Mouse (Mus musculus) olfactory bulb, adult 2 months (tissue): ENCODE data around the gene Stard3.
"Not testable (repeated sequence)": the region's sequence is repeated elsewhere in the genome, so short reads cannot be mapped to it uniquely, and the experiment has no call there.

ENCODE experiments used
- CTCF ChIP-seq: fragments of 200-500 bp; IDR thresholded peaks from 2 replicates; pipeline ENCODE4 v1.5.1; 2012; ENCODE audit warnings: low read depth, mild to moderate bottlenecking, low read length, moderate library complexity; ENCODE audit not compliant: insufficient read depth
- POLR2A ChIP-seq: fragments of 200-500 bp; IDR thresholded peaks from 2 replicates; pipeline ENCODE4 v1.6.1; 2012; ENCODE audit warnings: mild to moderate bottlenecking, low read depth, low read length, moderate library complexity; ENCODE audit not compliant: insufficient read depth

GRCm38 (mm10) chr11:98382405-98382804 lies 24.2 kb downstream of the Stard3 start:
- not testable (repeated sequence) for TF ChIP-seq CTCF, POLR2A
